Mouse (Mus musculus) CH12.LX (cell line): ENCODE data around the gene Acads.

Experiments
- CTCF ChIP-seq, 2 experiments: IDR thresholded peaks in 1 of 2; conservative IDR thresholded peaks in 1 of 2; 2 replicates each; pipeline ENCODE4 v1.5.1; 2011 to 2012; ENCODE audit warnings: low read depth in 2 of 2, low read length in 2 of 2, improper control_type of control experiment in 1 of 2, inconsistent platforms in 1 of 2, mild to moderate bottlenecking in 1 of 2, moderate library complexity in 1 of 2
- GABPA ChIP-seq: IDR thresholded peaks from 2 replicates; pipeline ENCODE4 v1.6.1; 2012; ENCODE audit warnings: low read depth, low read length, improper control_type of control experiment, inconsistent platforms; ENCODE audit not compliant: insufficient replicate concordance
- MAX ChIP-seq: IDR thresholded peaks from 2 replicates; pipeline ENCODE4 v1.6.1; 2011; ENCODE audit warnings: low read length, improper control_type of control experiment
- POLR2A ChIP-seq: IDR thresholded peaks from 2 replicates; pipeline ENCODE4 v1.6.1; 2011; ENCODE audit warnings: low read depth, mild to moderate bottlenecking, improper control_type of control experiment, low read length
- ZNF384 ChIP-seq: IDR thresholded peaks from 2 replicates; pipeline ENCODE4 v1.6.1; 2012; ENCODE audit warnings: low read depth, low read length, improper control_type of control experiment, inconsistent platforms

- TF ChIP-seq POLR2A (no peak), MAX (no peak), GABPA (no peak), CTCF (conservative IDR thresholded peaks at IDR 0.05 in 1 of 2, IDR thresholded peaks at IDR 0.05 in 1 of 2; ENCODE audit: low read depth in 2 of 2, low read length in 2 of 2) (no peak), ZNF384 (no peak)
Measured at GRCm38 (mm10) chr5:115150991-115151390, 31.8 kb upstream of the Acads start.
